Mouse (Mus musculus): ENCODE data around the gene Vmn2r78.
"Not testable (repeated sequence)": the region's sequence is repeated elsewhere in the genome, so short reads cannot be mapped to it uniquely, and the experiment has no call there.

Vmn2r78 gene

GRCm38 (mm10) chr7:86914794-86915193 lies at the start of gene Vmn2r78:
Vmn2r78 (plus strand) TSS chr7:86915094.
- DNase-seq (ENCODE audit: extremely low read depth, low read depth, low spot score) = not testable (repeated sequence)

GRCm38 (mm10) chr7:86889470-86890469 lies 25.1 kb upstream of the Vmn2r78 start:
- no peak for DNase-seq (ENCODE audit: extremely low read depth, low read depth, low spot score)

GRCm38 (mm10) chr7:86937288-86937687 lies 22.4 kb downstream of the Vmn2r78 start:
- no peak for DNase-seq (ENCODE audit: extremely low read depth, low read depth, low spot score)

GRCm38 (mm10) chr7:86994700-86995099 lies 79.8 kb downstream of the Vmn2r78 start:
- no peak for DNase-seq (ENCODE audit: extremely low read depth, low read depth, low spot score)

GRCm38 (mm10) chr7:86995815-86996214 lies 80.9 kb downstream of the Vmn2r78 start, which contains the start of gene Vmn2r79:
Vmn2r79 (plus strand) TSS chr7:86996115.
- not testable (repeated sequence) for DNase-seq (ENCODE audit: extremely low read depth, low read depth, low spot score)

Data from fat pad, adult 2 months (tissue).